Mouse (Mus musculus) layer of hippocampus, adult 2 months (tissue): ENCODE measurements around the gene 2310034G01Rik. TPM values are rescaled to one million over a fixed set of nuclear protein-coding genes. Genes with fewer than 3 reads are reported as not detected.
A peak's percentile ranks its signal among the peaks of the same experiment; 100 is the strongest.

Experiments
- DNase-seq, 2 experiments: peaks; one replicate each; pipeline ENCODE4 v3.0.0; 2022; ENCODE audit warnings: low spot score in 2 of 2
- H3K27ac ChIP-seq: fragments of 200-600 bp; 2 replicates; pipeline ENCODE4 v1.8.1; 2022
- H3K4me3 ChIP-seq: fragments of 200-600 bp; 2 replicates; pipeline ENCODE4 v1.8.1; 2022; ENCODE audit warnings: mild to moderate bottlenecking
- CTCF ChIP-seq: fragments of 200-600 bp; conservative IDR thresholded peaks from 2 replicates; pipeline ENCODE4 v1.8.1; 2022; ENCODE audit warnings: antibody characterized with exemption, mild to moderate bottlenecking, moderate library complexity
- total RNA-seq, 2 experiments: library from RNA; stranded (reverse); gene quantifications; 2 replicates each; pipeline ENCODE4 v1.2.3; 2021

The 2310034G01Rik gene
- total RNA-seq, 2 experiments from 2014 or later = 1.0 to 1.3 TPM

GRCm38 (mm10) chr19:46313116-46313515 lies 37.0 kb downstream of the 2310034G01Rik start:
- TF ChIP-seq CTCF = no peak
- DNase-seq = no peak
- no peak overlapping the region for H3K4me3 ChIP-seq
- H3K27ac ChIP-seq = no peak overlapping the region

GRCm38 (mm10) chr19:46312566-46312965 lies 37.5 kb downstream of the 2310034G01Rik start:
- no peak for TF ChIP-seq CTCF
- no peak overlapping the region for H3K27ac ChIP-seq
- no peak for DNase-seq

GRCm38 (mm10) chr19:46311341-46311740 lies 38.8 kb downstream of the 2310034G01Rik start:
- Histone ChIP-seq H3K27ac (no peak overlapping the region), H3K4me3 (no peak overlapping the region)
- DNase-seq = peak in 1 of 2 experiments; percentile 7
- TF ChIP-seq CTCF = no peak

More at GRCm38 (mm10) chr19:46312566-46312965, 37.5 kb downstream of the 2310034G01Rik start:
- H3K4me3 ChIP-seq = no peak overlapping the region

DNA sequence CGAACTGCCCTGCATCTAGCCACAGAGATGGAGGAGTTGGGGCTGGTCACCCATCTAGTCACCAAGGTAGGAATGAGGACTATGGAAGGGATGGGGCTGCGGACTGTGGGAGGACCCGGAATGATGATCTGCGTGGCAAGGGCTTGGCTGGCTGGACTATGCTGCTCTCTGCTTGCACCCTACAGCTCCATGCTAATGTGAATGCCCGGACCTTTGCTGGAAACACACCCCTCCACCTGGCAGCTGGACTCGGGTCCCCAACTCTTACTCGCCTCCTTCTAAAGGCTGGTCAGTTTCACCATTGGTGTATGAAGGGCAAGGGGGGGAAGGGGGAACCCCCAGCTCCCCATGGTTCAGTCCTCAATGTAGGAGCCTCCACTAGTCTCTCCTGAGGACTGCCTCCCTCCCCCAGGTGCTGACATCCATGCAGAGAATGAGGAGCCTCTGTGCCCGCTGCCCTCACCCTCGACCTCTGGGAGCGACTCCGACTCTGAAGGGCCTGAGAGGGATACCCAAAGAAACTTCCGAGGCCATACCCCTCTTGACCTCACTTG lies 39.7 kb downstream of the 2310034G01Rik start:
- DNase-seq = no peak

GRCm38 (mm10) chr19:46309651-46310305 lies 40.3 kb downstream of the 2310034G01Rik start:
- Histone ChIP-seq H3K4me3 (no peak overlapping the region), H3K27ac (no peak overlapping the region)
- DNase-seq = peak in 1 of 2 experiments; percentile 9
- TF ChIP-seq CTCF = no peak

More for the DNA sequence above, 39.7 kb downstream of the 2310034G01Rik start:
- Histone ChIP-seq H3K4me3 (no peak overlapping the region), H3K27ac (no peak overlapping the region)
- TF ChIP-seq CTCF = no peak

GRCm38 (mm10) chr19:46308706-46309435 lies 41.2 kb downstream of the 2310034G01Rik start:
- peak; percentile 98 for TF ChIP-seq CTCF
- Histone ChIP-seq H3K27ac (peak overlapping the region; percentile 86), H3K4me3 (peak overlapping the region; percentile 64)
- DNase-seq = peak; percentile 79 to 87

GRCm38 (mm10) chr19:46308303-46308702 lies 41.8 kb downstream of the 2310034G01Rik start:
- Histone ChIP-seq H3K27ac (no peak overlapping the region), H3K4me3 (peak overlapping the region; percentile 64; the same call in 1 of the 2 replicates)
- peak in 1 of 2 experiments; percentile 9 for DNase-seq
- TF ChIP-seq CTCF = no peak

DNA sequence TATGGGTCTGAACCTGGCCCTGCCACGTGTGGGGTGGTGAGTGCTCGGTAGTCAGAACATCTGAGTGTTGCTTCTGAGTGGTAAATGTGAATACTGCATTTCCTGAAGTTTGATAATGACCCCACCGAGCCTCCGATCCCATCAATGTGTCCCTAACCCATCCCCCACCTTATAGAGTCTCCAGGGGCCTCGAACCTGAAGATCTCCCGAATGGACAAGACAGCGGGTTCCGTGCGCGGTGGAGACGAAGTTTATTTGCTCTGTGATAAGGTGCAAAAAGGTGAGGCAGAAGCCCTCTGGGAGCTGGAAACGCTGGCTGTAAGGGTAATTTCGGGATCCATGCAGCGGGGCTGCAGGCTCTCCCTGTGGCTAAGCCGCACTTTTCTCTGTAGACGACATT lies 42.3 kb downstream of the 2310034G01Rik start:
- peak in 1 of 2 experiments; percentile 9 for DNase-seq
- no peak for TF ChIP-seq CTCF
- H3K4me3 ChIP-seq = no peak overlapping the region
- no peak overlapping the region for H3K27ac ChIP-seq

- Histone ChIP-seq H3K27ac (no peak overlapping the region), H3K4me3 (no peak overlapping the region)
- DNase-seq = peak in 1 of 2 experiments; percentile 8
- no peak for TF ChIP-seq CTCF
Measured at GRCm38 (mm10) chr19:46306751-46307289, 43.3 kb downstream of the 2310034G01Rik start.

DNA sequence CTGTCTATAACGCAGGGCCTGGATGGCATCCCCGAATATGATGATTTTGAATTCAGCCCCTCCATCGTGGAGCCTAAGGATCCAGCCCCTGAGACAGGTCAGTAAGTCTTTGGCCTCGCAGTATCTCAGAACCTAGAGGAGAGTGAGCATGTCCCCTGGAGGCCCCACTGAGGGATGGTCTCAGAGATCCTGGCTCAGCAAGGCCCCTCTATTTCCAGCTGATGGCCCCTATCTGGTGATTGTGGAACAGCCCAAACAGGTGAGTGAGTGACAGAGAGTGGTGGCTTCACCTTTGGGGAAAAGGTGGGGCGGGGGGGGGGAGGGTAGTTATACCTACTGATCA lies 43.9 kb downstream of the 2310034G01Rik start:
- Histone ChIP-seq H3K4me3 (no peak overlapping the region; the same call in 1 of the 2 replicates), H3K27ac (0 out of 2 replicates have a peak overlapping the region, but pooled peaks have one; percentile 70)
- TF ChIP-seq CTCF = no peak
- peak in 1 of 2 experiments; percentile 7 for DNase-seq

DNA sequence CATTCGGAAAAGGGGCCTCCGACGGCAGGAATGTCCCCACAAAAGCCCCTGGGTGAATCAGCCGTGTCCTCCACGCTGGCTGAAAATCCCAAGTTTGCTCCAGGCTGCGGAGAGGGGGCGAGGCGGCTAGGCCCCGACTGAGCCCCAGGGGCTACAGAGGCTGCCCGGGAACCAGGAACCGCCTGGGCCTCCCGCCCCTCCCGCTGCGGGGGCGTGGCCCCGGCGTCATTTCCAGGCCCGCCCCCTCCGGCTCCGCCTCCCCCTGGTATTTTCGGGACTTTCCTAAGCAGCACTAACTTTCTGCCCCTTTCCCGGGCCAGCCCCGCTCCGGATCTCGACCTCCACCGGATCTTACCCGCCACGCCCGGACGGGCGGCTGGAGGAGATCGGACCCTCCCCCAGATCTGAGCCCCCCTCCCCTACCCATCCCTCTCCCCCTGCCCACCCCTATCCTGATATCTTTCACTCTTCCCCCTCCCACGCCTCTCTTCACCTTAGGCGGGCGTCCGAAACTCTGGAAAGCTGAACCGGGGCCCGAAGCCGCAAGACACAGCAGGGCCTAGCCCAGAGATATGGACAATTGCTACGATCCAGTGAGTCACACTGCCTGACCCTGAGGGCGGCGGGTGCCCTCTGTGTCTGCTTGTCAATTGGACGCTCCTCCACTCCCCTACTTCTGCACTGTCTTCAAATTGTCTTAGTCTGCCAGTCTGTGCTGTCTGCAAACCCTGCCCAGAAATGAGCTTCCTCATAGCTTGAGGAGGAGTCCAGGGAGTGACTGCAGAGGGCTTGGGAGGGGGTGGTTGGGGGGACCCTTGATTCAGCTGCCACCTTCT lies 44.5 kb downstream of the 2310034G01Rik start:
- DNase-seq = peak in 1 of 2 experiments; percentile 81
- peak overlapping the region; percentile 79 for H3K4me3 ChIP-seq
- H3K27ac ChIP-seq = peak overlapping the region; percentile 70; the same call in 1 of the 2 replicates
- no peak for TF ChIP-seq CTCF

- peak in 1 of 2 experiments; percentile 10 for DNase-seq
- H3K4me3 ChIP-seq = peak overlapping the region; percentile 79
- peak overlapping the region; percentile 70; the same call in 1 of the 2 replicates for H3K27ac ChIP-seq
- TF ChIP-seq CTCF = no peak
Measured at GRCm38 (mm10) chr19:46304908-46305333, 45.2 kb downstream of the 2310034G01Rik start.
